Mouse (Mus musculus) fat pad, adult 2 months (tissue): Measurements from ENCODE around the gene Nagpa.

Experiments
- DNase-seq: peaks from one replicate; pipeline ENCODE4 v3.0.0-alpha.2; 2011; ENCODE audit warnings: low read depth, low spot score; ENCODE audit errors: extremely low read depth

Nagpa gene

DNA sequence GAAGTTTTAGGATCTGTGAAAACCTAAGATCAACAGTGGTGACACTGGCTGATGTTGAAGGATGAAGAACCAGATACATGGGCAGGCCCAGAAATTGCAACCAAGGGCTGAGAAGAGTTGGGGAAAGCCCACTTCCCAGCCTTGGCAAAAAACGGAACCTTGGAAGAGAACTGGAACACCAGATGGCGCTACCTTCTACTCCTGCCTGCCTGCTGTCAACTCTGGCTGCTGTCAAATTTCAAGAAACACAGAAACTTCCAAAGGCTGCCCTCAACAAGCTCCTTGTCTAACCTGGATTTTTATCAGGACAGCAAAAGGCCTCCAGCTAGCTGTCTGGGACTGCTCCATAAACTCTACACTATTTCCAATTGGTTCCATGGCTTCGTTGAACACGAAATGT, 1.1 kb downstream of the Nagpa start:
- DNase-seq = no peak

DNA sequence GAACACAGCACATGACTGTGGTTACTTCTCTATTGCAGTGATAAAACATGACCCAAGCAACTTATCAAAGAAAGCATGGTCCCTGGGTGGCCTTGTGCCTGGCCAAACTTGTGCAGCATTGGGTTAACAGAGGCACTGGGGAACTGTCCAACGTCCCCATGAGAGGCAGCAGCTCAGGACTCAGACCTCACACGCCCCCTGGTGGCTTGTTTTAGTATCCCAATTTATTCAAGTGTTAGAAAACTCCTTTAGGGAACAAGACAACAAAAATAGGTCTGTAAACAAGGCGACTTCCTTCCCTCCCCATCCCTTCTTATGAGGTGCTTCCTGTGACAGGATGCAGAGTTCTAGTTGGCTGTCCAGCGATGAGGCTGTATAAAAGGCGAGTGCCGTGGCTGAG, 8.7 kb downstream of the Nagpa start:
- DNase-seq = no peak

DNA sequence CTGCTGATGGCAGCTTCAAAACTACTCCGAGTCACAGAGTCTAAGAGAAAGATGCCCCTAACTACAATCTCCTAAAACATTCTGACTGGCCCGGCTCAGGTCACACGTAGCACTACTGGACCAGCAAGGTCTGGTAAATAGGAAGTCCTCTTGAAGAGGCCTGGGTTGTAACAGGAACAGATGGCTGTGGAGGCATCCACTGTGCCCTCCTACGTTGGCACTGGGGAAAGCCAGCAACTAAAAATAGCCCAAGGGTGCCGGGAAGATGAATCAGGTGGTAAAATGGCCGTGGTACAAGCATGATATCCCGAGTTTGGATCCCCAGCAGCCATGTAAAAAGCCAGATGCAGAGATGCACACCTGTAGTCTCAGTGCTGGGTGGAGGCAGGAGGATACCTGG, 17.6 kb downstream of the Nagpa start:
- DNase-seq = no peak

DNA sequence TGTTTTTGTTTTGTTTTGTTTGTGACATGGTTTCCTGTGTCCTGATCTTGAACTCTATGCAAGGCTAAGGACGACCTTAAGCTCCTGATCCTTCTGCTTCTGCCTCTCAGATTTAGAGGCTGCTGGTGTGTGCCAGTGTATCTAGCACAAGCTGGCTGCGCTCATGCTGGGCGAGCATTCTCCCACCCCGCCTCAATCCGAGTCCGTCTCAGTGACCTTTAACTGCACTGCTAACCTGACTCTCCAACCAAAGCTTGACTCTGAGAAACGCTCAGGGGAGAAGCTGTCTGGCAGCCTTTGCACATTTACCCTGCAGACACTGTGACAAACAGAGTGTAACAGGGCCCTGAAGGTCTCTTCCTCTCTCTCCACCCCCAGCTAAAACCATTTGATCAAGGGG, 18.1 kb downstream of the Nagpa start:
- DNase-seq = no peak

DNA sequence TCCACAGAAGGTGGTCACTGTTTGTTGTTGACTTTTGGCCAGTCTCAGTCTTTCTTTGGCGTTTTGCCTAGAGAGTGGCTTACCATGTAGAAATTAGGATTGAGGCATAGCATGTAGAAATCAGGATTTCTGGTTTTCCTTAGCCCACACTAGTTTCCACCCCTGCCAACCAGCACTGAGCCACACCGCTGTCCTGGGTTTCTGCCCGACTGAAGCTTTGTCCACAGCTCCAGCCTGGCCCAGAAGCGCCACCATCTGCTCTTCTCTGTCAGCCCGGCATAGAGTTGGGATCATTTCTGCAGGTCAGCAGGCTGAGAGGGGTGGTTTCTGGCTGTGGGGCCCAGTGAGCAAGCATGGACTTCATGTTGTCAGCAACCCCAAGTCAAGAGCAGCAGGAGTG, 18.9 kb downstream of the Nagpa start:
- DNase-seq = no peak

DNA sequence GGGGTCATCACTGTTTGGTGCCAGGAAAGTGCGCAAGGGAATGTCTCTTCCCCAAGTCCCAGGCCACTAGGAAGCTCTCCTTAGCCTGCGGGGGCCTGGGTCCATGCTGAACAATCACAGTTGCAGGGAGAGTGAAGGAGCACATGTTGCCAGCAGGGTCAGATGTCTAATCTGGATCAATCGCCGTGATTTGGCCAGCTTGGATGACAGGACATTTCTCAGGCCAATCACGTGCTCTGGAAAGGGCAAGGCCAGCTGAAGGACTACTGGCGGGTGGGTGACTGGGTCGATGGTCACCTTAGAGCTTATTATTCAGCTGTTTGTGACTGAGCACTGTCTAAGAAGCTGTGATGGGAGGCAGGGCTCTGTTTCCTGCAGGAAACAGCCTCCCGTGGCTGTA, 19.7 kb downstream of the Nagpa start:
- DNase-seq = no peak

DNA sequence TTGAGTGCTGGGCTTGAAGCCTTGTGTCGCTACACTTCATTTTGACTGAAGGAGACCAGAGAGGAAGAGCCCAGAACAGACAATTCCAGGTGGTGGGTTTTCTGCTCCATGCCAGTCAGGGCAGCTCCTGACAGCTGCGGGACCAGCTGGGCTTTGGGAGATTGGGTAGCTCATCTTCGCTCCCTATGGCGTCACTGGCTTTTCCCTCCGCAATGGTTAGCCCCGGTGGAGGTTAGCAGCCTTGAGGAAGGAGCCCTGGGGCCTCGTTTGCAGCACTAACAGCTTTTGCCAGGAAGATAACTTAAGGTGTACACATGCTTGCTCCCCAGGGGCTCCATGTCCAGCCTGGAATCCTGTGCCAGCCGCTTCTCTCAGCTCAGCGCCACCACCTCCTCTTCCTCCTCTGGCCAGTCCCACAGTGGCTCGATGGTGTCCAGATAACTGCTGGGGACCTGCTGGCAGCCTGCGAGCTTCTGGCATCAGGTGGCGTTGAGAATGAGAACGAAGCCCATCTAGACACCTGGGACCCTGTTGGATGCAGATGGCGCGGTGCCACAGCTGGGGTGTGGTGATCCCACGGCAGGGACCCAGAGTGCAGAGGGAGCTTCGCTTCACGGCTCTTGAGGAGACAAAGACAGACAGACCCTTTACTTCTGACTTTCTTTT, 20.4 kb downstream of the Nagpa start:
- no peak for DNase-seq

DNA sequence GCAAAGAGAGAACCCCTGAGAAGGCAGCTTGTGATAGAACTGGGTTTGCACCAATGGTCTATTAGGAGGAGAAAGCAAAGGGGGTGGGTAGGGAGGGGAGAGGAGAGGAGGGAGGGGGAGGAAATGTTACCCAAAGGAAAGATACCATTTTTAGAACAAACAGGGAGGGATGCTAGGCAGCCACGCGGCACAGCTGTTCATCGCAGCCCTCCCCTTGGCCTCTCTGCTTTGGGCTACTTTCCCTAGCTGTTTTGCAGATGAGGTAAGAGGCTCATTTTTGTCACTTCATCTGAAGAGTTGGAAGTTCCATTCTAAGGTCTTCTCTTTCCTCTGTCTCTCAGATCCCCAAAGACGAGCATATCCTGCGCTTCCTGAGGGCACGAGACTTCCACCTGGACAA, 31.2 kb downstream of the Nagpa start:
- no peak for DNase-seq

DNA sequence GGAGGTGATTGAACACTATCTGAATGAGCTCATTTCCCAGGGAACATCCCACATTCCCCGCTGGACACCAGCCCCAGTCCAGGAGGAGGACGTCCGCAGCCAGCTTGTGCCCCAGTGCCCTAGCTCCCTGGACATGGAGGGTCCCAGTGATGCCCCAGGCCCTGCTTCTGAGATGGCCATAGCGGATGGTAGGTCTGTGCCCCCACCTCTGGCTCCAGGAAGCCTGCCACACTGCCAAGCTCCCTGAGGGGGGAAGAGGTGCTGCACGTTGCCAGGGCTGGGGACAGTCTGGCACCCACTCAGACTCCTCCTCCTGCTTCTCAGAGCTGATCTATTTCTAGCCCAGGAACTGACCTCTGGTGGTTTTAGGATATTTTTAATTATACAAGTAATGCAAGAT, 35.0 kb downstream of the Nagpa start:
- no peak for DNase-seq

DNA sequence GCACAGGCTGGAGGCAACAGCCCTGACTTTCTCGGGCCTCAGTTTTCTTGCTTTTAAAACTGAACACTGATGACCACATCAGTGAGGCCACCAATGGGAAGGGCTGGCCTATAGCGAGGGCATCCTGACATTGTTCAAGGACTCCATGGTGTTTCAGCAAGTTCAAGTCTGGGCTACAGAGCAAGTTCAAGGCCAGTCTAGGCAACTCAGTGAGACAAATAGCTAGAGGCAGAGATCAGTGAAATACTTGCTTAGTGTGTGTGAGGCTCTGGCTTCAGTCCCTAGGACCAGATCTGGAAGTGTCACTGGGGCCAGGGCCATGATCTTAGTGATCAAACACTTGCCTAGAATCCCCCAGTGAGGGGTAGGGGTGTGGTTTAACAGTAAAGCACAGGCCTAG, 35.8 kb downstream of the Nagpa start:
- DNase-seq = no peak

DNA sequence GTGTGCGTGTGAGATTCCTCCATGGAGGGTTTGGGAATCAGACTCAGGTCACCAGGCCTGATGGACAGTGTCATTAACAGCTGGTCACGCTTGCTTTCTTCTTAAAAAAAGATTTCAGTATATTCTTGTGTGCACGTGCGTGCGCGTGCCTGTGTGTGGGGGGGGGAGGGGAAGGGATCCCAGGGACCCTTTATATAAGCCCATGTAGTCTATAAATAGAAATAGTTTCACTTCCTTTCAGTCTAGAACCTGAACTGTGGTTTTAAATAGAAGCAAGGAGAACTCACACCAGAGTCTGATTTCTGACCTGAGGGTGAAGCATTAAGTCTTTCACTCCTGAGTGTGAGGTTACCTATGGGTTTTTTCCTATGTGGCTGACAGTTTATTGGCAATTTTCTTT, 39.5 kb downstream of the Nagpa start:
- DNase-seq = no peak

DNA sequence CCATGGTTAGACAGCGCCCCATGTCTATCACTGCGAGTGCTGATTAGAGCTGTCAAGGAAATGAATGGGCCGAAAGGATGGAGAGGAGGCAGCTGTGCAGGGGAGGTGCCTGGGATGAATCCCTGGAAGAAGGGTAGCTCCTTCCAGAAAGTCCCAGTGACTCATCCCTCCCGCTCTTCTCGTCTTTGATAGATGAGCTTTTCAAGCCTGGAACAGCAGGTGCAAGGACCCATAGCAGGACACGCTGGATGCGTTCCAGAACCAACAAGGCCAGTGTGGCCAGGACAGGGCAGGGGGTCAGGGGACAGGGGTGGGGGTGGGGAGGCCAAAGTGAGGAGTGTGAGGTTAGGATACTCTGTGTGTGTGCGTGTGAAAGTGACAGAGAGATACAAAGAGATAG, 44.6 kb downstream of the Nagpa start:
- DNase-seq = no peak

DNA sequence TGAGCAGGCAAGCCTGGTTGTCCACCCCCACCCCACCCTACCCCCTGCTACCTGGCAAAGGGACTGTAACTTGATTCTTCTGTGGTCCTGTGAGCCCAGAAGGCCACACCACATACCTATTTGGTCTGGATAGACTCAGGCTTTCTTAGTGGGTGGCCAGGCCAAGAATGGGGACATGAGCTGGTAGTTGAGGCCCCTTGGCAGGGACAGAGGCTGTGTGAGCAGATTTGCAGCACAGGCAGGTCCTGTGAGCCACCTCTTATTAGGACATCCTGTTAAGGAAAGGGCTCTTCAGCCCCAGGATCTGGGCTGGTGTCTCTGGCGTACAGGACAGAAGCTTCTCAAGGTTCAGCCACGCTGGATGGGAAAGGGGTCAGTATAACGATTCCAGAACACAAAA, 46.7 kb downstream of the Nagpa start:
- DNase-seq = no peak

DNA sequence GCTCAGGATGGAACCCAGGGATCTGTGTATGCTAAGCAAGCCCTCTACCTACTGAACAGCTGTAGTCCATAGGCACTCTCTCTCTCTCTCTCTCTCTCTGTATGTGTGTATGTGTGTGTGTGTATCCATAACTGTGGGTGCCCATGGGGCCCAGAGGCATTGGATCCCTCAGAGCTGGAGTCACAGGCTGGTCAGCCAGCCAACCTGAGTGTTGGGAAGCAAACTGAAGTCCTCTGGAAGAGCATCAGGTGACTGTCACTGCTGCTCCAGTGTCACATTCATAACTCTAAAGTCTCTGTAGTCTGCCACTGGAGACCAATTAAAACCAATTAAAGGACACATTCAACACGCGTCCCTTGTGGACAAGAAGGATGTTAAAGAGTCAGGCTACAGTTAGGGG, 47.3 kb downstream of the Nagpa start:
- DNase-seq = no peak

DNA sequence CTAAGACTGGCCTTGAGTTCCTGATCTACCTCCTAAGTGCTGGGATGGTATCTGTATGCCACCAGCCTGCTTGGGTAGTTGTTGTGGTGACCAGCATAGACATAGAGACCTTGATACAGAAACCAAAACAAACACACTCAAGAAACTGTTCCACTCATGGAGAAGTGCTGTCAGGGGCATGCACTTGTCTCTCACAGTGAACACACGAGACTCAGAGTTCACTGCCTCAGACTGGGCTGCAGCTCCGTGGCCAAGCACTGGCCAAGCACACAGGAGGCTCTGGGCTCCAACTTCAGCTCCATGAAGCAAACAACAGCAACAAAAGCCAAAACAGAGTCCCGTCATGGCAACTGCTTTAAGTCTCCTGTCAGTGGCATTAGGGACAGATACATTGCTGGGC, 48.8 kb downstream of the Nagpa start:
- no peak for DNase-seq

DNA sequence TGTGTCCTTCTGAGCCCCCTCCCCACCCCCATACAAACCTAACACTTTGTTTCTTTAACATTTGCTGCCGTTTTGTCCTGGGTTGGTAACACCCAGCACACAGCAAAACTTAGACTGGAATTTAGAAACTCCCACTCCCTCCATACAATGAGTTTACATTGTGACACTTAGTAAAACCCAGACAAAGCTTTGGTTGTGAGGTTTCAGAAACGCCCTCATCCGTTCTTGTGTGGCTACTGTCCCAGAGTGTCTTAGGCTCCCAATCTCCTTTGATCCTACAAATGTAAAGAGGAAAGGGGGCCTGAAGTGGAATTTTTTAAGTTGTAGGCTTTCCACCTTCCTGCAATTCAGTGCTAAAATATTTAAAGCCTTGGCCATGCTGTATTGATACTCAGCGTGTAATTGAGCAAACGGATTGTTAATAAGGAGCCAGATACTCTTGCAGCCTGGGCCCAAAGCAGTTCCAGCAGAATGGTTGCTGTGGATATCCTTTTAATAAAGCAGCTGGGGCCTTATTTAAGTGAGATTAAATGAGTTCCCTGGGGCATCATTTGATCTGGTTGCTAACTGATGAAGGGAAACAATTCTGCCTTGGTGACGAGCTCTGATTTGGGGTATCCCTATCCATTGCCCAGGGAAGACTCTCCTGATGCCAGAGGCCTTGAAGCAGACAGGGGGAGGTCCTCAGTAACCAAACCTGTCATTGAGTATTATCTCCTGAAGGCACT, 50.3 kb downstream of the Nagpa start:
- no peak for DNase-seq

DNA sequence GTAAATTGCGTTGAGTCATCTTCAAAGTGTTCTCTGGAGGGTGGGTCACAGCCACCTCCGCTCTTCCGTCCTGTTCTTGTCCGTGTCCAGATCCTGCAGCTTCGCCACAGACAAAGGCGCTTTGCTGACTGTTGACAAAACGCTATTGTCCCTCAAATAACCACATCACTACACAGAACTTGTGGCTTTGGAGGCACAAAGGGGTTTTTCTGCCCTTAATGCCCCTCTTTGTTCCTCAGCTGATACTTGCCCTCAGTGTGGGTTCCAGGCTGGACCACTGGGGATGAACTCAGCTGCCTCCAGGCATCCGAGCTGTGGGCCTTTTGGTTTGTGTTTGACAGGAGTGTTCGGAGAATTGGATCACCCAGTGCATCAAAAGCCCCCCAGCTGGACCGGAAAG, 53.3 kb downstream of the Nagpa start:
- no peak for DNase-seq

DNA sequence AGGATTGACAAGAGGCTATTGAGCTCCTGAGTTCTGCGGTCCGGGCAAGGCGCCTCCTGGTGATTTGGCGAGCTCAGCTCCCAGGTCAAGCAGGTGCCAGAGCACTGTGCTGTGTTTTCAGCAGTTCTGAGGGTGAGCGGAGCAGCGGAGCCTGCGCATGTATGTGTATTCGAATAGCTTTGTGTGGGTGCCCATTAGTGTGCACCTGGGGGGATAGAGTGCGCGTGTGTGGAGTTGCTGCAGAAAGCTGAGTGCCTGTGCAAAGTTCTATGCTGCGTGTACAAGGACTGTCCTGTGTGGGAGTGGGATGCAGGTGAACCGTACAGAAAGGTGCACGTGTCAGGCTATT, 56.8 kb downstream of the Nagpa start, which contains the start of gene Sec14l5:
Gene Sec14l5, plus strand, starts transcription at position 73 of the 349 bp plus-strand sequence.
- DNase-seq = no peak

DNA sequence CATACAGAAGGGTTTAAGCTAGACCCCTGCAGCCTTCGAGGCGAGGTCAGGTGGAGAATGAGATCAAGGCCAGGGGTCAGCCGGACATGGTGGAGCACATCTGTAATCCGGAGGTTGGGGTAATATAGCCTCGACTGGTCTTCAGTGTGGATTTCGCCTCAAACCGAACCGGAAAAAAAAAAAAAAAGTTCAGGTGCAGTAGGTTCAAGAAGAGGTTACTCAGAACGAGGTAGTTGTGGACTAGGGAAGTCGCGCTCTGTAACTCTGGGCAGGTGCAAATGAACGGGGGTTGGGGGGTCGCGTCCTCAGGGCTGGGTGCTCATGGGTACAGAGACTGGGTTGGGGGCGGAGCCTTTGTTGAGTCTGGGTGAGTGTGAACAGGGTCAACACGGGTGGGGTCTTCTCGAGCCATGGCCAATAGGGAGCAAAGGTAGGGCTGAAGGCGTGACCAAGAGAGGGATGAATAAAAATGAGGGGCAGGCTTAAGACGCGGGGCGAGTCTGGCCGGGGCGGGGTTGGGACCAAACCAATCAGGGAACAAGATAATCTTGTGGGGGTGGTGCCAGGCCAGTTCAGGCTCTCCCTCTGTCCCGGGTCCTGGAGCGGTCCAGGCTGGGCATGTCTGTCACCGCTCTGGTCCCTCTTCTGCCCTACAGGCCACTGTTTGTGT, 57.3 kb downstream of the Nagpa start:
- DNase-seq = no peak

DNA sequence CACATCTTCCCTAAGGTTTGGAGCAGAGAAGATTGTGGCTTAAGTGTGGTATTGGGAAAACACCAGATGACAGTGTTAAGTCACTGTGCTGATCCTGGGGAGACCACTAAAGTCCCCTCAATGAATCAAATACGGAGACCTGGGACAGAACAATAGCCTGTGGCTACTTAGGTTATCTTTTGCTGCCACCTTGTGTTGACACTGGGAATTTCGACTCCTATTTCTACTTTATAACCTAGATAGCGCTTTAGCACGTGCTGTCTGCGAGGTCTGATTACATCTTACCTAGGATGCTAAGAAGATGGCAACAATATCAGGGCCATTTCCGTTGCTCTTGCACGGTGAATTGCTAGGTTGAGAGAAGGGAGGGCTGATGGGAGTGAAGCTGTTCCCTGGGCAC, 58.2 kb downstream of the Nagpa start:
- DNase-seq = no peak
